Mouse (Mus musculus) central nervous system, embryonic 11.5 days (tissue): ENCODE results near the gene Rpl36-ps4. TPM values are rescaled to one million over a fixed set of nuclear protein-coding genes. Genes with fewer than 3 reads are reported as not detected.

Source experiments
- polyA plus RNA-seq: library from polyadenylated mRNA; depleted of rRNA; stranded (reverse); fragments of >200 nt; gene quantifications from 2 replicates; pipeline ENCODE4 v1.2.3, GENCODE M21; 2012; rRNA removed

The Rpl36-ps4 gene
- polyA plus RNA-seq, result not detected in 2 replicates

DNA sequence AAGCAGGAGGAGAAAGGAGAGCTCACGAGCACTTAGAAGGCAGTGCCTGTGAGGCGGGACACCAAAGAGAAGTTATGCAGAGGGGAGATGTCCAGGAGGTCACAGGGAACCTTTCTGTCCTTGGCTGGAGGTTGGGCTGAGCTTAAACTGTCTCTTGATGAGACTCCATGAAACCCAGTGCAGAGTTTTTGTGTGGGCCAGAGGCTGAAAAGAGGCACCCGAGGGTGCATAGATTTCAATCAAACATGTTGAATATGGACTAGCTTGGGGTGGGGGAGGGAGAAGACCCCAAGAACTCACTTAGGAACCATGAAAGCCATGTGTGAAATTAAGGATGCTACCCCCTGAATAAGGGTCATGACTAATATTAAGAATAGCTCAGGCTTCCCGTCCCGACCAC, at the start of gene Rpl36-ps4:
Gene Rpl36-ps4 (plus strand): TSS at position 301 of the 400 bp plus-strand sequence.

Other genes starting within 250 kb of the Rpl36-ps4 start
- 58.5 and 66.2 TPM in 2 replicates for gene Msh2, start 248.6 kb upstream of the Rpl36-ps4 start, polyA plus RNA-seq
- 0.21 and 0.34 TPM in 2 replicates for gene Kcnk12, start 123.0 kb upstream of the Rpl36-ps4 start, polyA plus RNA-seq
- gene Msh6, start 54.1 kb downstream of the Rpl36-ps4 start, polyA plus RNA-seq, result 43.0 and 48.0 TPM in 2 replicates
- gene Fbxo11, start 144.3 kb downstream of the Rpl36-ps4 start, polyA plus RNA-seq, result 51.5 and 74.4 TPM in 2 replicates